Mouse (Mus musculus) lung, adult 18-20 months (tissue): Measurements from ENCODE around the gene Fcrla.

ENCODE experiments used
- DNase-seq, 2 experiments: peaks; one replicate each; pipeline ENCODE4 v3.0.0; 2022; ENCODE audit warnings: mixed read lengths in 2 of 2

The Fcrla gene

GRCm38 (mm10) chr1:170928467-170928866 is 1.1 kb upstream of the Fcrla start:
- no peak for DNase-seq

GRCm38 (mm10) chr1:170926941-170927340 is 442 bp downstream of the Fcrla start:
- no peak for DNase-seq

- DNase-seq, result peak in 1 of 2 experiments; percentile 26
Observed at GRCm38 (mm10) chr1:170924485-170924884, 2.9 kb downstream of the Fcrla start.

- DNase-seq, result no peak
Observed at GRCm38 (mm10) chr1:170919308-170919707, 8.1 kb downstream of the Fcrla start.

GRCm38 (mm10) chr1:170915657-170916056 is 11.7 kb downstream of the Fcrla start:
- DNase-seq, result no peak

- no peak for DNase-seq
Observed at GRCm38 (mm10) chr1:170912891-170913615, 14.3 kb downstream of the Fcrla start, which contains the start of gene Fcrlb. Gene Fcrlb, minus strand, starts transcription at chr1:170912941.

GRCm38 (mm10) chr1:170911907-170912660 is 15.3 kb downstream of the Fcrla start:
- DNase-seq, result no peak

GRCm38 (mm10) chr1:170908341-170908740 is 19.0 kb downstream of the Fcrla start:
- no peak for DNase-seq

- DNase-seq, result no peak
Observed at GRCm38 (mm10) chr1:170907456-170908191, 19.8 kb downstream of the Fcrla start.

- DNase-seq, result no peak
Observed at GRCm38 (mm10) chr1:170907111-170907455, 20.3 kb downstream of the Fcrla start.

- no peak for DNase-seq
Observed at GRCm38 (mm10) chr1:170903485-170903884, 23.9 kb downstream of the Fcrla start.

GRCm38 (mm10) chr1:170901536-170902238 is 25.7 kb downstream of the Fcrla start:
- DNase-seq, result peak; percentile 79 to 83

- peak in 1 of 2 experiments; percentile 47 for DNase-seq
Observed at GRCm38 (mm10) chr1:170900799-170901467, 26.4 kb downstream of the Fcrla start.

- peak in 1 of 2 experiments; percentile 18 for DNase-seq
Observed at GRCm38 (mm10) chr1:170898413-170899075, 28.8 kb downstream of the Fcrla start.

GRCm38 (mm10) chr1:170896651-170897281 is 30.6 kb downstream of the Fcrla start:
- DNase-seq, result no peak

GRCm38 (mm10) chr1:170894603-170895602 is 32.5 kb downstream of the Fcrla start:
- no peak for DNase-seq

- no peak for DNase-seq
Observed at GRCm38 (mm10) chr1:170892279-170892678, 35.1 kb downstream of the Fcrla start.

GRCm38 (mm10) chr1:170891646-170892045 is 35.7 kb downstream of the Fcrla start:
- DNase-seq, result no peak

- DNase-seq, result no peak
Observed at GRCm38 (mm10) chr1:170889310-170889709, 38.1 kb downstream of the Fcrla start.

- DNase-seq, result no peak
Observed at GRCm38 (mm10) chr1:170886044-170886458, 41.3 kb downstream of the Fcrla start.
